Mouse (Mus musculus) cerebellum, adult 2 months (tissue): Measurements from ENCODE around the gene Kirrel3.

Experiments used
- CTCF ChIP-seq: fragments of 200-500 bp; IDR thresholded peaks from 2 replicates; pipeline ENCODE4 v1.5.1; 2011; ENCODE audit warnings: low read depth, mild to moderate bottlenecking, control low read depth, low read length, moderate library complexity, borderline replicate concordance; ENCODE audit not compliant: insufficient read depth
- POLR2A ChIP-seq: fragments of 200-500 bp; IDR thresholded peaks from 2 replicates; pipeline ENCODE4 v1.6.1; 2011; ENCODE audit warnings: low read length, control low read depth, borderline replicate concordance; ENCODE audit not compliant: insufficient read depth

DNA sequence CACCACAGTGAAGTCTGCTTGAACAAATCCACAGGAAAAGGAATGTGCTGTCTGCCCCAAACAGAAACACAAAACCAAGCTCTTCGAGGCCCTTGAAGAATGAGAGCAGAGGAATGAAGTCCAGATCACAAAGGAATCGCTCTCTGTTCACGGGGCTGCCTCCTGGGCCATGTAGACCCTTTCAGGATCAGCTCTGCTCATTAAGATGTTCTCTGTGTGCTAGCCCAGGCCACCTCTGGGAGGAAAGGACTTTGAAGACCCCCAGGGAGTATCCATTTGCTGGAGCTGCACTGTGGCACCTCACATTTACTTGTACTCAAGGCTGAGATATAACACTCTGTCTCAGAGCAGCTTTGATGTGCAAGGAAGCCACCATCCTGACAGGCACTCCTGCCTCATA lies 158.2 kb downstream of the Kirrel3 start:
- TF ChIP-seq CTCF = no peak
- no peak for TF ChIP-seq POLR2A
